Comparison of ENCODE assay signal across 8 mouse cellular contexts in the genomic region with DNA sequence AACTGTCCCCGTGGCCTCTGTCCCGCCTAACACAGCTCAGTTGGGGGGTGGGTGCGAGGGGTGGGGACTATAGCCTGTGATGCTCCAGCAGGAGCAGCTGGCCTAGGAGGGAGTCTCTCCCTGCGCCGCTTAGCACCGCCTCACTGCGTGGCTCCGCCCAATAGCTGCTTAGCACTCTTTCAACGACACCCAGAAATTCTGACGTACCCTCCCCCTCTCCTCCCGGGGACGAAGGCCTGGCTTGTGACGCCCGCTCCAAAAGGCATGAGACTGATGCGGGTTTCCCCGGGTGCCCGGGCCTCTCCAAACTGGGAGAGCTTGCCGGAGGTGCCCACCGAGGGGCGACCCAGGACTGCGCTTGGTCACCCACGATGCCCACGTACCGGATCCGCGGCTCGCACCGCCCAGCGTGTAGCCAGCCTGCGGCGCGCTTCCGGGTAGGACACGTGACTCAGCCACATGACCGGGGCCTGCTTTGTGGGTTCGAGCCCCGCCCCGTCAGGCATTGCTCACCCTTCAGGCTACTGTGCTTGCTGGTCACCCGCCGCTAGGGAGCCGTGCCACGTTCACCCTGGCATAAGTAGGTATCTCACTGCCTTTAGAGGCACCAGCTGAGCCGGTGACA. TPM values are rescaled to one million over a fixed set of nuclear protein-coding genes. Genes with fewer than 3 reads are reported as not detected.
DNase-seq lines count a peak whose midpoint lies in the region; ATAC-seq and TF ChIP-seq lines count a peak whose summit lies in the region.

TSS of gene Hps1 (minus strand) at position 448 of the 625 bp plus-strand sequence.

- no peaks in the 10 kb centered on the region for H3K9me3 ChIP-seq in erythroblast, embryonic 14.5 days (ENCODE audit: control insufficient read depth, low read length)
- no peaks in the 10 kb centered on the region for H3K9me3 ChIP-seq in heart, embryonic 12.5 days (replicated peaks)
- no peaks in the 10 kb centered on the region for H3K9me3 ChIP-seq in kidney, postnatal 0 days (replicated peaks; ENCODE audit: low read length)
- H3K9me3 ChIP-seq in liver, embryonic 11.5 days (ENCODE audit: control insufficient read depth, low read length): no peaks in the 10 kb centered on the region
- no peaks in the 10 kb centered on the region for H3K9me3 ChIP-seq in stomach, embryonic 14.5 days (ENCODE audit: control insufficient read depth, low read depth, low read length)

- peak; percentile 98 for DNase-seq in brain, embryonic 14.5 days (ENCODE audit: low read depth)
- peak; percentile 95 for DNase-seq in kidney, postnatal 0 days (ENCODE audit: low spot score)
- peak; percentile 90 for DNase-seq in liver, embryonic 11.5 days (ENCODE audit: low spot score)
- DNase-seq in naive thymus-derived CD4-positive, alpha-beta T cell, adult 2 months (ENCODE audit: low read depth): peak; percentile 92

- H3K4me2 ChIP-seq in heart, embryonic 12.5 days: peak within 1 kb of the TSS; percentile 85
- H3K4me2 ChIP-seq in kidney, postnatal 0 days (ENCODE audit: low read length): peak within 1 kb of the TSS; percentile 53
- H3K4me2 ChIP-seq in liver, embryonic 11.5 days: peak within 1 kb of the TSS; percentile 88
- peak within 1 kb of the TSS; percentile 75 for H3K4me2 ChIP-seq in stomach, embryonic 14.5 days (replicated peaks; ENCODE audit: low read depth, low read length)

- peak within 1 kb of the TSS; percentile 77 for H3K9ac ChIP-seq in heart, embryonic 12.5 days
- peak within 1 kb of the TSS; percentile 55 for H3K9ac ChIP-seq in kidney, postnatal 0 days (ENCODE audit: low read depth, low read length)
- H3K9ac ChIP-seq in liver, embryonic 11.5 days (ENCODE audit: low read depth, low read length): peak within 1 kb of the TSS; percentile 74
- H3K9ac ChIP-seq in stomach, embryonic 14.5 days (replicated peaks; ENCODE audit: low read depth, low read length): peak within 1 kb of the TSS; percentile 42

- H3K4me1 ChIP-seq in erythroblast, embryonic 14.5 days (ENCODE audit: control insufficient read depth): peaks cover 27% of the 10 kb centered on the region
- peaks cover 4% of the 10 kb centered on the region; the same call in 1 of the 2 replicates for H3K4me1 ChIP-seq in heart, embryonic 12.5 days (replicated peaks)
- H3K4me1 ChIP-seq in kidney, postnatal 0 days (replicated peaks; ENCODE audit: insufficient read depth, low read length): peaks cover 7% of the 10 kb centered on the region; the same call in 1 of the 2 replicates
- H3K4me1 ChIP-seq in liver, embryonic 11.5 days (replicated peaks; ENCODE audit: control insufficient read depth, insufficient read depth, low read length): peaks cover 8% of the 10 kb centered on the region; the same call in 1 of the 2 replicates
- peaks cover 3% of the 10 kb centered on the region; the same call in 1 of the 2 replicates for H3K4me1 ChIP-seq in stomach, embryonic 14.5 days (ENCODE audit: control insufficient read depth, insufficient read depth, low read length)

- H3K4me3 ChIP-seq in C2C12 (ENCODE audit: insufficient read depth, poor library complexity, severe bottlenecking): peak within 1 kb of the TSS; percentile 36
- H3K4me3 ChIP-seq in erythroblast, embryonic 14.5 days (replicated peaks): peak within 1 kb of the TSS; percentile 83
- H3K4me3 ChIP-seq in heart, embryonic 12.5 days: peak within 1 kb of the TSS; percentile 70
- peak within 1 kb of the TSS; percentile 45 for H3K4me3 ChIP-seq in kidney, postnatal 0 days (replicated peaks; ENCODE audit: low read depth, low read length)
- H3K4me3 ChIP-seq in liver, embryonic 11.5 days (ENCODE audit: low read depth, low read length): peak within 1 kb of the TSS; percentile 70
- peak within 1 kb of the TSS; percentile 54 for H3K4me3 ChIP-seq in stomach, embryonic 14.5 days (ENCODE audit: low read depth, low read length)

- under 1% methylated on average over 43 of the region's 43 CpGs for WGBS in heart, embryonic 12.5 days
- under 1% methylated on average over 43 of the region's 43 CpGs for WGBS in kidney, postnatal 0 days
- WGBS in liver, embryonic 11.5 days: under 1% methylated on average over 43 of the region's 43 CpGs
- under 1% methylated on average over 42 of the region's 43 CpGs for WGBS in stomach, embryonic 14.5 days

- no peaks in the 10 kb centered on the region for H3K27me3 ChIP-seq in C2C12 (ENCODE audit: control insufficient read depth, insufficient read depth, insufficient read length)
- no peaks in the 10 kb centered on the region for H3K27me3 ChIP-seq in erythroblast, embryonic 14.5 days (ENCODE audit: control insufficient read depth)
- H3K27me3 ChIP-seq in heart, embryonic 12.5 days (replicated peaks): peaks cover 2% of the 10 kb centered on the region; the same call in 1 of the 2 replicates
- H3K27me3 ChIP-seq in kidney, postnatal 0 days (ENCODE audit: insufficient read depth, low read length): no peaks in the 10 kb centered on the region
- H3K27me3 ChIP-seq in liver, embryonic 11.5 days (replicated peaks; ENCODE audit: control insufficient read depth, insufficient read depth, low read length): no peaks in the 10 kb centered on the region
- no peaks in the 10 kb centered on the region for H3K27me3 ChIP-seq in stomach, embryonic 14.5 days (ENCODE audit: control insufficient read depth, insufficient read depth, low read length)

- peak within 1 kb of the TSS; percentile 77 for H3K27ac ChIP-seq in heart, embryonic 12.5 days (ENCODE audit: poor library complexity, severe bottlenecking)
- peak within 1 kb of the TSS; percentile 72 for H3K27ac ChIP-seq in kidney, postnatal 0 days
- peak within 1 kb of the TSS; percentile 56 for H3K27ac ChIP-seq in liver, embryonic 11.5 days (ENCODE audit: low read depth, low read length)
- peak within 1 kb of the TSS; percentile 85 for H3K27ac ChIP-seq in stomach, embryonic 14.5 days (ENCODE audit: low read length)

- H3K36me3 ChIP-seq in C2C12 (ENCODE audit: control insufficient read depth, insufficient read depth): no peaks in the 10 kb centered on the region
- H3K36me3 ChIP-seq in erythroblast, embryonic 14.5 days (ENCODE audit: control insufficient read depth): peaks cover 3% of the 10 kb centered on the region; the same call in 1 of the 2 replicates
- peaks cover 13% of the 10 kb centered on the region for H3K36me3 ChIP-seq in heart, embryonic 12.5 days
- H3K36me3 ChIP-seq in kidney, postnatal 0 days (ENCODE audit: insufficient read depth, low read length): no peaks in the 10 kb centered on the region
- no peaks in the 10 kb centered on the region for H3K36me3 ChIP-seq in liver, embryonic 11.5 days (ENCODE audit: control insufficient read depth, insufficient read depth, low read length)
- H3K36me3 ChIP-seq in stomach, embryonic 14.5 days (ENCODE audit: control insufficient read depth, insufficient read depth, low read length): no peaks in the 10 kb centered on the region

- peak within 1 kb of the TSS; percentile 54 for H3ac ChIP-seq in C2C12 (ENCODE audit: control insufficient read depth, insufficient read length, low read depth)

- TF ChIP-seq POLR2A in brain, embryonic 14.5 days (IDR thresholded peaks at IDR 0.05; ENCODE audit: borderline replicate concordance, extremely low read depth, insufficient read depth, insufficient read length, poor library complexity, severe bottlenecking): no peak; the same call in 1 of the 2 replicates

- TF ChIP-seq CTCF in C2C12 (IDR thresholded peaks at IDR 0.05; ENCODE audit: control insufficient read depth, insufficient read depth, insufficient read length): peak; percentile 16
- 0 out of 2 replicates have a peak, but pooled peaks have one; percentile 1 for TF ChIP-seq CTCF in brain, embryonic 14.5 days (IDR thresholded peaks at IDR 0.05; ENCODE audit: borderline replicate concordance, extremely low read depth, insufficient read depth, insufficient read length)
- TF ChIP-seq CTCF in kidney, postnatal 0 days (IDR thresholded peaks at IDR 0.05; ENCODE audit: low read depth): no peak

- ATAC-seq in heart, embryonic 12.5 days (ENCODE audit: insufficient number of reproducible peaks, low FRiP score): peak; percentile 95
- ATAC-seq in kidney, postnatal 0 days (replicated peaks; ENCODE audit: low FRiP score, low read depth): peak; percentile 94
- peak; percentile 97 for ATAC-seq in liver, embryonic 11.5 days (replicated peaks; ENCODE audit: low FRiP score)
- peak; percentile 97 for ATAC-seq in stomach, embryonic 14.5 days (ENCODE audit: insufficient number of reproducible peaks, insufficient read depth, low FRiP score, low read depth)

- no peaks in the 10 kb centered on the region for H3K79me3 ChIP-seq in C2C12 (ENCODE audit: low read depth)

- no peaks in the 10 kb centered on the region for H3K79me2 ChIP-seq in C2C12 (ENCODE audit: control insufficient read depth, insufficient read depth)

TF ChIP-seq in C2C12, 6 proteins besides CTCF, POLR2A, EP300 and RAD21:
- TF ChIP-seq CEBPB (IDR thresholded peaks at IDR 0.05; ENCODE audit: low read depth) (no peak), USF1 (IDR thresholded peaks at IDR 0.05; ENCODE audit: low read depth) (peak; percentile 93)

RNA-seq across cellular contexts. Expression of gene Hps1, which starts in this region (rescaled TPM):
- 7.8 TPM for polyA plus RNA-seq in C2C12 (2012; fragmentation: generic; extraction: Trizol)
- polyA plus RNA-seq in brain, embryonic 14.5 days (2012; rRNA removed): 31.1 and 43.0 TPM in 2 replicates
- polyA plus RNA-seq in erythroblast, embryonic 14.5 days (2012): 3.2 and 3.8 TPM in 2 replicates
- 9.1 and 10.0 TPM in 2 replicates for polyA plus RNA-seq in heart, embryonic 12.5 days (2016; fragmentation: Nextera tagmentation; extraction: Ambion mirVana)
- polyA plus RNA-seq in kidney, postnatal 0 days (2015; fragmentation: Nextera tagmentation; extraction: Ambion mirVana): 12.9 and 13.8 TPM in 2 replicates
- 19.5 and 20.8 TPM in 2 replicates for polyA plus RNA-seq in liver, embryonic 11.5 days (2014; fragmentation: Nextera tagmentation; extraction: Ambion mirVana)
- 13.2 and 14.3 TPM in 2 replicates for polyA plus RNA-seq in stomach, embryonic 14.5 days (2014; fragmentation: Nextera tagmentation; extraction: Ambion mirVana)

Comparison
In these comparisons a context has a peak if more than half of its experiments do, and no peak if none do; other contexts are left out.
1. Peak in every context shown above with its lines: DNase-seq, ATAC-seq, H3K4me3 ChIP-seq and H3K27ac ChIP-seq.